Mouse (Mus musculus): ENCODE data around the gene Zfp467. TPM values are rescaled to one million over a fixed set of nuclear protein-coding genes. Genes with fewer than 3 reads are reported as not detected.

Zfp467 gene
- polyA plus RNA-seq, 1 experiment from 2014 or later = 30.2 TPM

GRCm38 (mm10) chr6:48464966-48465679 lies 19.5 kb upstream of the Zfp467 start:
- no peak for ATAC-seq (ENCODE audit: insufficient number of reproducible peaks, insufficient read depth, low FRiP score, low TSS enrichment, low read depth)
- no peak overlapping the region for H3K27ac ChIP-seq
- H3K4me2 ChIP-seq = no peak overlapping the region
- no peaks in the 10 kb centered on the region for H3K36me3 ChIP-seq
- 93% methylated on average over 13 of the region's 13 CpGs for WGBS
- no peaks in the 10 kb centered on the region for H3K27me3 ChIP-seq
- H3K4me1 ChIP-seq = peaks cover 4% of the 10 kb centered on the region; the same call in 1 of the 2 replicates
- H3K9me3 ChIP-seq = no peaks in the 10 kb centered on the region
- H3K4me3 ChIP-seq = no peak overlapping the region
- no peak overlapping the region for H3K9ac ChIP-seq

GRCm38 (mm10) chr6:48452771-48453170 lies 7.1 kb upstream of the Zfp467 start:
- 76% methylated on average over 3 of the region's 3 CpGs for WGBS
- H3K9me3 ChIP-seq = no peaks in the 10 kb centered on the region
- ATAC-seq (ENCODE audit: insufficient number of reproducible peaks, insufficient read depth, low FRiP score, low TSS enrichment, low read depth) = no peak
- no peaks in the 10 kb centered on the region for H3K4me1 ChIP-seq
- no peak overlapping the region for H3K4me3 ChIP-seq
- H3K27me3 ChIP-seq = no peaks in the 10 kb centered on the region
- no peak overlapping the region for H3K27ac ChIP-seq
- H3K36me3 ChIP-seq = no peaks in the 10 kb centered on the region
- H3K4me2 ChIP-seq = no peak overlapping the region
- no peak overlapping the region for H3K9ac ChIP-seq

- no peak for ATAC-seq (ENCODE audit: insufficient number of reproducible peaks, insufficient read depth, low FRiP score, low TSS enrichment, low read depth)
- H3K9ac ChIP-seq = no peak overlapping the region
- H3K27ac ChIP-seq = no peak overlapping the region
- H3K4me2 ChIP-seq = no peak overlapping the region
- no peaks in the 10 kb centered on the region for H3K27me3 ChIP-seq
- no peak overlapping the region for H3K4me3 ChIP-seq
- no peaks in the 10 kb centered on the region for H3K4me1 ChIP-seq
- 55% methylated on average over 1 of the region's 1 CpGs for WGBS
- no peaks in the 10 kb centered on the region for H3K36me3 ChIP-seq
- H3K9me3 ChIP-seq = no peaks in the 10 kb centered on the region
These were observed 6.5 kb upstream of the Zfp467 start for GRCm38 (mm10) chr6:48452151-48452550.

GRCm38 (mm10) chr6:48448527-48448926 lies 2.9 kb upstream of the Zfp467 start:
- Histone ChIP-seq H3K27me3 (no peaks in the 10 kb centered on the region), H3K4me3 (no peak overlapping the region), H3K4me2 (no peak overlapping the region), H3K9me3 (no peaks in the 10 kb centered on the region), H3K36me3 (no peaks in the 10 kb centered on the region), H3K27ac (no peak overlapping the region), H3K4me1 (peaks cover 11% of the 10 kb centered on the region), H3K9ac (no peak overlapping the region)
- no peak for ATAC-seq (ENCODE audit: insufficient number of reproducible peaks, insufficient read depth, low FRiP score, low TSS enrichment, low read depth)
- WGBS = 66% methylated on average over 7 of the region's 7 CpGs

- Histone ChIP-seq H3K9ac (no peak within 1 kb of the TSS), H3K4me1 (peaks cover 17% of the 10 kb centered on the region), H3K27ac (no peak within 1 kb of the TSS), H3K4me3 (no peak within 1 kb of the TSS), H3K9me3 (no peaks in the 10 kb centered on the region), H3K4me2 (no peak within 1 kb of the TSS), H3K36me3 (peaks cover under 1% of the 10 kb centered on the region; the same call in 1 of the 2 replicates), H3K27me3 (no peaks in the 10 kb centered on the region)
- ATAC-seq (ENCODE audit: insufficient number of reproducible peaks, insufficient read depth, low FRiP score, low TSS enrichment, low read depth) = no peak
- 76% methylated on average over 1 of the region's 1 CpGs for WGBS
These were observed 2.3 kb upstream of the Zfp467 start, which contains the start of gene Sspo for GRCm38 (mm10) chr6:48447929-48448328. Gene Sspo, plus strand, starts transcription at chr6:48448229.

GRCm38 (mm10) chr6:48446896-48447295 lies 1.3 kb upstream of the Zfp467 start:
- Histone ChIP-seq H3K36me3 (peaks cover 10% of the 10 kb centered on the region), H3K4me2 (peak overlapping the region; percentile 75; the same call in 1 of the 2 replicates), H3K9me3 (no peaks in the 10 kb centered on the region), H3K27ac (0 out of 2 replicates have a peak overlapping the region, but pooled peaks have one; percentile 96), H3K9ac (no peak overlapping the region), H3K4me1 (peaks cover 27% of the 10 kb centered on the region), H3K4me3 (no peak overlapping the region), H3K27me3 (no peaks in the 10 kb centered on the region)
- 62% methylated on average over 3 of the region's 3 CpGs for WGBS
- ATAC-seq (ENCODE audit: insufficient number of reproducible peaks, insufficient read depth, low FRiP score, low TSS enrichment, low read depth) = no peak

GRCm38 (mm10) chr6:48446256-48446655 lies 631 bp upstream of the Zfp467 start:
- ATAC-seq (ENCODE audit: insufficient number of reproducible peaks, insufficient read depth, low FRiP score, low TSS enrichment, low read depth) = no peak
- Histone ChIP-seq H3K4me1 (peaks cover 33% of the 10 kb centered on the region), H3K9ac (peak overlapping the region; percentile 94), H3K4me3 (peak overlapping the region; percentile 90), H3K4me2 (peak overlapping the region; percentile 75), H3K27ac (peak overlapping the region; percentile 96), H3K9me3 (no peaks in the 10 kb centered on the region), H3K36me3 (peaks cover 17% of the 10 kb centered on the region), H3K27me3 (no peaks in the 10 kb centered on the region)
- 33% methylated on average over 3 of the region's 3 CpGs for WGBS

GRCm38 (mm10) chr6:48444310-48445180 lies 1.1 kb downstream of the Zfp467 start:
- Histone ChIP-seq H3K27me3 (peaks cover 8% of the 10 kb centered on the region), H3K4me2 (peak overlapping the region; percentile 75), H3K4me3 (peak overlapping the region; percentile 90), H3K9me3 (no peaks in the 10 kb centered on the region), H3K4me1 (peaks cover 50% of the 10 kb centered on the region), H3K9ac (peak overlapping the region; percentile 94), H3K27ac (peak overlapping the region; percentile 96), H3K36me3 (peaks cover 32% of the 10 kb centered on the region)
- 2% methylated on average over 33 of the region's 34 CpGs for WGBS
- ATAC-seq (ENCODE audit: insufficient number of reproducible peaks, insufficient read depth, low FRiP score, low TSS enrichment, low read depth) = peak; percentile 44

GRCm38 (mm10) chr6:48443592-48444309 lies 1.9 kb downstream of the Zfp467 start:
- no peaks in the 10 kb centered on the region for H3K9me3 ChIP-seq
- H3K4me3 ChIP-seq = peak overlapping the region; percentile 90
- WGBS = 2% methylated on average over 19 of the region's 19 CpGs
- peak overlapping the region; percentile 75 for H3K4me2 ChIP-seq
- peaks cover 58% of the 10 kb centered on the region for H3K4me1 ChIP-seq
- H3K27me3 ChIP-seq = peaks cover 16% of the 10 kb centered on the region
- peak; percentile 80 for ATAC-seq (ENCODE audit: insufficient number of reproducible peaks, insufficient read depth, low FRiP score, low TSS enrichment, low read depth)
- H3K36me3 ChIP-seq = peaks cover 40% of the 10 kb centered on the region
- H3K9ac ChIP-seq = peak overlapping the region; percentile 94
- peak overlapping the region; percentile 96 for H3K27ac ChIP-seq

- Histone ChIP-seq H3K4me3 (no peak overlapping the region), H3K36me3 (peaks cover 69% of the 10 kb centered on the region), H3K9me3 (no peaks in the 10 kb centered on the region), H3K4me1 (peaks cover 76% of the 10 kb centered on the region), H3K27ac (peak overlapping the region; percentile 55; the same call in 1 of the 2 replicates), H3K9ac (0 out of 2 replicates have a peak overlapping the region, but pooled peaks have one; percentile 16), H3K4me2 (no peak overlapping the region), H3K27me3 (peaks cover 26% of the 10 kb centered on the region)
- no peak for ATAC-seq (ENCODE audit: insufficient number of reproducible peaks, insufficient read depth, low FRiP score, low TSS enrichment, low read depth)
- 23% methylated on average over 13 of the region's 14 CpGs for WGBS
These were observed 5.2 kb downstream of the Zfp467 start for GRCm38 (mm10) chr6:48440306-48441014.

GRCm38 (mm10) chr6:48439654-48440053 lies 6.0 kb downstream of the Zfp467 start:
- 0 out of 2 replicates have a peak overlapping the region, but pooled peaks have one; percentile 11 for H3K4me2 ChIP-seq
- H3K27me3 ChIP-seq = peaks cover 26% of the 10 kb centered on the region
- no peak overlapping the region for H3K27ac ChIP-seq
- H3K36me3 ChIP-seq = peaks cover 69% of the 10 kb centered on the region
- H3K9ac ChIP-seq = no peak overlapping the region
- H3K4me1 ChIP-seq = peaks cover 83% of the 10 kb centered on the region
- ATAC-seq (ENCODE audit: insufficient number of reproducible peaks, insufficient read depth, low FRiP score, low TSS enrichment, low read depth) = no peak
- H3K4me3 ChIP-seq = no peak overlapping the region
- no peaks in the 10 kb centered on the region for H3K9me3 ChIP-seq

Measured in embryonic facial prominence, embryonic 13.5 days (tissue).